Mouse (Mus musculus) stomach, postnatal 0 days (tissue): ENCODE data around the gene Cnr1. TPM values are rescaled to one million over a fixed set of nuclear protein-coding genes. Genes with fewer than 3 reads are reported as not detected.

Experiments
- ATAC-seq: fragments of 200-750 bp; cut with Nextera tagmentation; 2 replicates; pipeline ENCODE4 v1.8.0; 2017; ENCODE audit not compliant: low FRiP score, low TSS enrichment
- DNase-seq: peaks from one replicate; pipeline ENCODE4 v3.0.0-alpha.2; 2016; ENCODE audit warnings: low spot score
- H3K27ac ChIP-seq: fragments of 300-500 bp; sonication (generic); replicated peaks from 2 replicates; pipeline ENCODE4 v1.5.1; 2014; ENCODE audit warnings: mild to moderate bottlenecking, control low read depth
- H3K27me3 ChIP-seq: fragments of 300-500 bp; sonication (generic); 2 replicates; pipeline ENCODE4 v1.6.1; 2014; ENCODE audit warnings: low read length; ENCODE audit not compliant: control insufficient read depth, insufficient read depth
- H3K36me3 ChIP-seq: fragments of 300-500 bp; sonication (generic); 2 replicates; pipeline ENCODE4 v1.6.1; 2014; ENCODE audit warnings: low read length, mixed read lengths; ENCODE audit not compliant: control insufficient read depth, insufficient read depth
- H3K4me1 ChIP-seq: fragments of 300-500 bp; sonication (generic); replicated peaks from 2 replicates; pipeline ENCODE4 v1.6.1; 2014; ENCODE audit warnings: antibody characterized with exemption; ENCODE audit not compliant: control insufficient read depth, insufficient read depth
- H3K4me2 ChIP-seq: fragments of 300-500 bp; sonication (generic); replicated peaks from 2 replicates; pipeline ENCODE4 v1.6.1; 2014; ENCODE audit warnings: low read depth, mild to moderate bottlenecking, control low read depth, moderate library complexity
- H3K4me3 ChIP-seq: fragments of 300-500 bp; sonication (generic); 2 replicates; pipeline ENCODE4 v1.5.1; 2014; ENCODE audit warnings: low read depth, low read length, control low read depth
- H3K9ac ChIP-seq: fragments of 300-500 bp; sonication (generic); 2 replicates; pipeline ENCODE4 v1.6.1; 2014; ENCODE audit warnings: mild to moderate bottlenecking, low read length, control low read depth, mixed read lengths
- H3K9me3 ChIP-seq: fragments of 300-500 bp; sonication (generic); 2 replicates; pipeline ENCODE4 v1.6.1; 2016; ENCODE audit warnings: low read length; ENCODE audit not compliant: control insufficient read depth
- CTCF ChIP-seq: IDR thresholded peaks from 2 replicates; pipeline ENCODE4 v1.5.1; 2016; ENCODE audit warnings: antibody characterized with exemption, low read depth, mild to moderate bottlenecking, moderate library complexity
- EP300 ChIP-seq: optimal IDR thresholded peaks from 2 replicates; pipeline ENCODE3; 2016; ENCODE audit warnings: antibody characterized with exemption
- WGBS: fragments of 180-500 bp; shearing (Covaris S2); extraction: QIAGEN DNeasy Blood & Tissue Kit; methylation state at CpG from one replicate; pipeline ENCODE4 v1.1.7; 2014; 5-methylcytosine and 5-hydroxymethylcytosine counted together
- polyA plus RNA-seq: library from polyadenylated mRNA; unstranded; fragments of >200 nt; fragmentation: Nextera tagmentation; extraction: Ambion mirVana; gene quantifications from 2 replicates; pipeline ENCODE4 v1.2.1, GENCODE M21; 2015

Gene Cnr1
- polyA plus RNA-seq, 1 experiment from 2014 or later, result 0.86 TPM

DNA sequence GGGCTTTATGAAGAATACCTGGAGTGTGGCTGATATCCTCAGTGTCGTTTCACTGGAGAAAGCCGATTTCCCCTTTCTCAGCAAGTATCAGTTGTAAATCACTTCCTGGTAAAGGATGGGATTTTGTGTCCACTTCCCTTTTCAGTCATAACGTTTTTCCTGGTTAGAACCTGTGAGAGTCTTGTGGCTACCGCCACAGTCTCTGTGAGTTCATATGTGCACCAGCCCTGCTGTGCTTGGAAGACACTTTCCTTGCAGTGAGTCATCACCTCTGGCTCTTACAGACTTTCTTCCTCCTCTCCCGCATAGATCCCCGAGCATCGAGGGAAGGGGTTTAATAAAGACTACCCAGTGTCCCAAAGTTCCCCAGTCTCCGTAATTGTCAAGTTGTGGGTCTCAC, 29.3 kb upstream of the Cnr1 start:
- DNase-seq, result no peak
- Histone ChIP-seq H3K4me1 (no peaks in the 10 kb centered on the region), H3K9ac (no peak overlapping the region), H3K27ac (no peak overlapping the region), H3K9me3 (no peaks in the 10 kb centered on the region), H3K4me3 (no peak overlapping the region), H3K27me3 (no peaks in the 10 kb centered on the region), H3K36me3 (no peaks in the 10 kb centered on the region), H3K4me2 (no peak overlapping the region)
- 66% methylated on average over 8 of the region's 8 CpGs for WGBS
- no peak for ATAC-seq
- TF ChIP-seq CTCF (no peak), EP300 (no peak)

DNA sequence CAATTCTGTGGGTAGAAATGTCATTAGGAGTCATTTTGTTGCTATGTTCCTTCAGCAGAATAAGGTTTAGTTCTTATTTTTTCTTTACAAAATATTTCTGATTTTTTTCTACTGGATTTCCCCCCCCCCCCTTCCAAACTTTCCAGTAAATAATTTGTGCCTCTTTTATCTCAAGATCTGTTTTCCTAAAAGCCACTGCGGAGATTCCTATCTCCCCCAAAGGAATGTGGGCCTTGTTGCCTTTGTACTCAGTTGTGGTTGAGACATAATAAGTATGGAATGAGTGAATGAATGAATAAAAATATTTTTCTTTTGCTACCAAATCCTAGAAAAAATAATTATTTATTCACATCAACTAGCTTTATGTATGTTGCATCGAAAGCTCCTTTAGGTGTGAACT, 28.9 kb upstream of the Cnr1 start:
- H3K4me2 ChIP-seq, result no peak overlapping the region
- no peak overlapping the region for H3K9ac ChIP-seq
- 88% methylated on average over 2 of the region's 2 CpGs for WGBS
- no peaks in the 10 kb centered on the region for H3K36me3 ChIP-seq
- ATAC-seq (no peak), DNase-seq (no peak)
- no peak overlapping the region for H3K27ac ChIP-seq
- TF ChIP-seq EP300 (no peak), CTCF (no peak)
- H3K4me1 ChIP-seq, result no peaks in the 10 kb centered on the region
- H3K9me3 ChIP-seq, result no peaks in the 10 kb centered on the region
- no peaks in the 10 kb centered on the region for H3K27me3 ChIP-seq
- H3K4me3 ChIP-seq, result no peak overlapping the region

GRCm38 (mm10) chr4:33901659-33902058, 22.7 kb upstream of the Cnr1 start:
- Histone ChIP-seq H3K36me3 (no peaks in the 10 kb centered on the region), H3K4me2 (no peak overlapping the region), H3K4me3 (no peak overlapping the region), H3K9ac (no peak overlapping the region), H3K27me3 (no peaks in the 10 kb centered on the region), H3K9me3 (no peaks in the 10 kb centered on the region), H3K27ac (no peak overlapping the region), H3K4me1 (no peaks in the 10 kb centered on the region)
- no peak for TF ChIP-seq CTCF
- no peak for TF ChIP-seq EP300
- ATAC-seq (no peak), DNase-seq (no peak)
- 80% methylated on average over 3 of the region's 3 CpGs for WGBS

- ATAC-seq (no peak), DNase-seq (no peak)
- Histone ChIP-seq H3K27me3 (no peaks in the 10 kb centered on the region), H3K4me2 (no peak overlapping the region), H3K27ac (no peak overlapping the region), H3K4me1 (no peaks in the 10 kb centered on the region), H3K9me3 (no peaks in the 10 kb centered on the region), H3K4me3 (no peak overlapping the region), H3K9ac (no peak overlapping the region), H3K36me3 (no peaks in the 10 kb centered on the region)
- WGBS, result 62% methylated on average over 1 of the region's 1 CpGs
- TF ChIP-seq CTCF, result no peak
- TF ChIP-seq EP300, result no peak
Observed at GRCm38 (mm10) chr4:33903812-33904340, 20.5 kb upstream of the Cnr1 start.

DNA sequence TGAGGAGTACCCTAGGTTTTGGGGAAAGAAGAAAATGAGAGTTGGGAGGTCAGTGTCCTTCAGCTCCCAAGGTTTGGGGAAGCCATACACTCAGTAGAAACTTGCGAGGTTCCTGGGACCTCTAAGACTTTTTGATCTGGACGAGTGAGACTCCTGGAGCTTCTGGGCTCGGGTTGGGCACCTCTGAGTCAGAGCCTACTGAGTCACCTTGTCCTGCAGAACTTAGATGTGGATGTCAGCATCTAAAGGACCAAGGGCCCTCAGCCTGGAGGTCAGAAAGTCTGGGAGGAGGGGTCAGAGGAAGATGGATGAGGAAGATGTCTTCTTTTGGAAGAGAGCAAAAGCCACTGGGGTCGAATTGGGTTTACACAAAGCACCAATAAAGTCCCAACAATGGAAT, 19.6 kb upstream of the Cnr1 start:
- H3K4me2 ChIP-seq, result no peak overlapping the region
- DNase-seq (no peak), ATAC-seq (no peak)
- no peaks in the 10 kb centered on the region for H3K9me3 ChIP-seq
- H3K4me1 ChIP-seq, result no peaks in the 10 kb centered on the region
- no peaks in the 10 kb centered on the region for H3K27me3 ChIP-seq
- H3K27ac ChIP-seq, result no peak overlapping the region
- 48% methylated on average over 4 of the region's 4 CpGs for WGBS
- no peak overlapping the region for H3K9ac ChIP-seq
- no peak for TF ChIP-seq EP300
- TF ChIP-seq CTCF, result no peak
- H3K4me3 ChIP-seq, result no peak overlapping the region
- no peaks in the 10 kb centered on the region for H3K36me3 ChIP-seq

- Histone ChIP-seq H3K4me1 (no peaks in the 10 kb centered on the region), H3K4me3 (no peak overlapping the region), H3K4me2 (no peak overlapping the region), H3K27ac (no peak overlapping the region), H3K9me3 (no peaks in the 10 kb centered on the region), H3K27me3 (no peaks in the 10 kb centered on the region), H3K9ac (no peak overlapping the region), H3K36me3 (no peaks in the 10 kb centered on the region)
- ATAC-seq, result no peak
- TF ChIP-seq CTCF, result no peak
- TF ChIP-seq EP300, result no peak
- no peak for DNase-seq
- WGBS, result 50% methylated on average over 3 of the region's 3 CpGs
Observed at GRCm38 (mm10) chr4:33908786-33909185, 15.6 kb upstream of the Cnr1 start.
